Mouse (Mus musculus) kidney, postnatal 25 days (tissue): ENCODE measurements around the gene Grin2b.

Source experiments
- DNase-seq, 2 experiments: peaks; one replicate each; pipeline ENCODE4 v3.0.0; 2021; ENCODE audit warnings: mixed read lengths in 2 of 2

Gene Grin2b

DNA sequence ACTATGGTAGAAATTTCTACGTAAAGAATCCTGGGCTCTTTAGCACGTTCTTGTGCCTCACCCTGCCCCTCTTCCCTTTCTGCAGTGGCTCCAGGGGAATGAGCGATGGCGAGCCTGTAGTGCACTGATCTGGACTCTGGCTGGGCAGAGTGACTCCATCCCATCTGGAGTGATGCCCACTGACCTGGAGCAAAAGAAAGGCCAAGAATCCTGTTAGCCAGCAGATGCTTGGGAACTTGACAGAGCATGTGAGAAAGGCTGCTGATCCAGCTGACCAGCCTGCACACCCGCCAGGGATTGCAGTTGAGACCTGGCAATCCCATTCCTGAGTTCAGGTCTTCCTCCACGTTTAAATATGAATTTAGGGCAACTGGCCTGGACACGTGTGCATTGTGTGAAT lies 178.6 kb downstream of the Grin2b start:
- DNase-seq: peak; percentile 52 to 60

DNA sequence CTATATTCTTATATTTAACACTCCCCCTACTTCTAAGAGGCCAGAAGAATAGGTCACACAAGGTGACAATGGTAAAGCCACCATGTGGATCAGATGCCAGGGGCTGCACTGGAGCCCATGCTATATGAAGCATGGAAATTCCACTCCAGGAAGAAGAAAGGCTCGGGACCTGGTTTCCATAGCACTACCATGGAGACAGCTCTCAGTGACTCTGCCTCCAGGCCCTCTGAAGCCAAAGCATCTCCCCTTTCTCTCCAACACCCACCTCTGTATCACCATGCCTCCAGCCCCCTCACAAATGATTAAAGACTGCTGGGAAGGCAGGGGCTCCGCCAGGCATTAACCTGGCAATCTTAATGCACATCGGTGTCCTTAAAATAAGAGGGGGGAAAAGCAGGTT lies 179.4 kb downstream of the Grin2b start:
- no peak for DNase-seq

DNA sequence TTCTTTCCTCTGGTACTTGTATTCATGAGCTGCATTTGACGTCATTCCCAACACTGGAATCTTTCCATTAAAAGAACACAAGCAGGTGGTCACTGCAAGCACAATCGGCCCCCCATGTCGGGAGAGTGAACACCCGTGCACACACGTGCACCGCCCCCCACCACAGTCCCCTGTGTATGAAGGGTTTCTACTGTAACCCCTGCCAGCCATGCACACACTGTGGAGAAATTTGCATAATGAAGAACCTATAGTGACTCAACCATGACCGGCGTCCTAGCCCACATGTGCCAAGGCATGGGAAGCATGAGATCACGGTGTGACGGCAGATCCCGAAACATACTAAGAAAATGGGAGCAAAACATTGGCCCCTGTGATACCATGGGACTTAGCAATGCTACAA lies 179.9 kb downstream of the Grin2b start:
- DNase-seq: no peak

DNA sequence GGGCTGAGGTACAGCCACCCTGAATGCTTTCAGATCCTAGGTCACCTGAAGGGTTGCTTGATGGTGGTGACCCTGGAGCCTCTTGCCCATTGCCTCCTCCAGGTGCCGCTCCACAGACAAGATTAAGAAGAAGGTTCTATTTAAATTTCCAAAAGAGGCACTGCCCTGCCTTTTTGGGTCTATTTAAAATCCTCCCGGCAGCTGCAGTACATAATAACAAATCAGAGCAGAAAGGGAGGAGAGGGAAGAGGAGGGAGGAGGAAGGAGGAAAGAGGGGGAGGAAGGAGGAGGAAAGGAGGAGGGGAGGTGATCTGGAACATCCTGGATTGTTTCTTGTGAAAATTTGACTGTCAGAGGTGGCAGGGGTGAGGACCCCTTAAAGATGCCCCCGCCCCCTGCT lies 197.2 kb downstream of the Grin2b start:
- no peak for DNase-seq

DNA sequence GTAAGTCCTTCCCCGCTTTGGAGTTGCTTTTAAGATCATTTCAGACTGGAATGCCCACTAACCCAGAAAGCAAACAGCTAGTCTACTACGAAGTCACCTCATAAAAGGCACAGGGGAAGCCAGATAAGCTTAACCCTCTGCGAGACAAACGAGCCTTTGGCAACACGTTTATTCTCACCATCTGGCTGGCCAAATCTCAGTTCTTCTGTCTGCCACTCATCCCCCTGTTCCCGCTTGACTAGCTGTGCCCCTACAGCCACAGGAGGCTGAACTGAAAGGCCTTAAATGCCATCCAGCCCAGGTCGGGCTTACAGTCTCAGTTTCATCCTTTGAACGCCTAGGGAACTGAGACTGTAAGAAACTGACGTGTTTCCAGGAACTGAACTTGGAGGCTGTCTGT lies 200.8 kb downstream of the Grin2b start:
- DNase-seq: no peak

DNA sequence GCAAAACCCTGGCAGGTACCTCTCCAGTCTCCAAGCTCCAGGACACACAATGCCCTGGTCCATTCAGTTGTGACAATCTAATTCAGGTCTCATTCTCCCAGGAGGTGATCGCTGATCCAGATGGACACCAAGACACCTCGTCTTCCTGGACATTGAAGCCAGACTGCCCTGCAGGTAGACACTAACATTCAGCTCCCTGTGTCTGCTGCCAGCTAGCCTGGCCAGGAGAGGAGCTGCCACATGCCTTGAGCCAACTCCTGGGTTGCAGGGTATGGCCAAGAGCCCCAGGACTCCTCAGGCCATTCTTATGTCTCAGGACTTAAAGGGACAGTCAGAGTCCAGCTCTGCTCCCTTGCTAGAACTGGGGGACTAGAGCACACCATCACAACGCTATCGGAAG lies 201.8 kb downstream of the Grin2b start:
- no peak for DNase-seq

DNA sequence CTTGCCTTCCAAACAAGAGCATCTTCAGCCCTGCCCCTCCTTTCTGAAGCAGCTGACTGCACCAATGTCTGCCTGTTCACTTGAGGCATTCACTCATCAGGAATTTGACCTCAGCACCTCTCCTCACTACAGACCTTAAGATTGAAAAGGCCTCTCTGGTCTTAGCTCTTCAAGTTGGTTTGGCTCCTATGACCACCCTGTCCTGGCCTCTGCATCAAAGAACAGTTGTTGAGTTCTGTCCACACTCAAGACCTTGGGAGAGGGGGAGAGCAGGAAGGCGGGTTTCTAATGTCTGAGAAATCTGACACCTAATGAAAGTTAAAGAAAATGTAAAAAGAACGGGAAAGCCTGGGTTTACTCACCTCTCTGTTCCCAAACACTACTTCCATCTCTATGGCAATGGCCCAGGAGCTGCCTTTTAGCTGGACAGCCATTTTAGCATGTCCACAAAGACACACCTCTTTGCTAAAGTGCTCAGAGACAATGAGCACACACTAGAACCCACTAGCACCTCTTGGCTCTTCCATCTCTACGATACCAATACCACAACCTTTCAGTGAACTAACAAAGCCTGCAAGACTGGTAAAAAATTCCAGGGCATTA lies 202.5 kb downstream of the Grin2b start:
- DNase-seq: no peak

DNA sequence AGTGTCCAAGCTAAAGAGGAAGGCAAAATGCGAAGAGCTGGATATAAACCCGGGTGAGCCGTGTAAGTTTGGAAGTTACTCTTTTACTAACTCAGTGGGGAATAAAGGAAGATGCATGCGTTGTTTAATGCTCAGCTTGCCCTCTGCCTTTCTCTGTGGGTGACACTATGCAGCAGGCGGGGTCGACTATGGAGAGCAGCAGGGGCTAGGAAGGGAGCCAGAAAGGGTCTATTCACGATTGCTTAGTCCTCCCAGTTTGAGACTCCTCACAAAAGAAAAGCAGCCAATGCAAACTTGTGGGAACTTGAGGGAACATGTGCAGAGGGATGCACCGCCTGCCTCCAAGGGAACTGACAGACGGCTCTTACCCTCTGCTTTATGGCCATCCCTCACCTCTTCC lies 211.5 kb downstream of the Grin2b start:
- no peak for DNase-seq

DNA sequence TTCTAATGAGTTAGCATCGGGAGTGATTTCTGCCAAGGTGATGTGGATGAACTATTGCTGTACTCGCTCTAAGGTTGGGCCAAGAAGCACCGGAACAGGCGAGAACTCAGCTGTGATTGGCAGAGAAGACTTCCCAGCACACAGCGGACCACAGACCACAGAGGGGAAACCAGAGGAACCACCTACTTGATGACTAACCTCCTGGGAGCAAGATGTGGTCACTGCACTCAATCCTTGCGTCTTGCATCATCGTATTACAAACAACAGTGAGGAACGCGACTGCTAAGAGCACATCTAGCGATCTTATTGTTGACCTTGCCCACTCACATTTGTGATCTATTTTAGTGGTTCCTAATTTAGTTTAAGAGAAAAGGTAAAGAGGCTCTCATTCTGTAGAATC lies 213.7 kb downstream of the Grin2b start:
- DNase-seq: no peak

DNA sequence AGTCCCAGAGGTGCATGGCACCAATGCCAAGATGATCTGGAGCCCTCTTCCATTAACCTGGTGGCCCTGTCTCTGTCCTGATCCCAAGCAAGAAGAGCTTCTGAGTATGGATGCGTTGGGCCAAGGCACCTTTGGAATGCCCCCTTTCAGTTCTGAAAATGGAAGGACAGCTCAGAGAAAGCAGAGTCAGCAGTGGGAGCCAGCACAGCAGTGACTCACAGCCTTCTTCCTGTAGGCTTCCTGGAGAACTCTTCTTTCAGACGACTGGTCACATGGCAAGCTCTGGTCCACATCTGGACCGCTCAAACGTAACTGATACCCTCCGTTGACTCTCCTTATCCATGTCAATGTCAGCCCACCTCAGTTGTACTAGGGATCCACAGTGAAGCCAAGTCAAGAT lies 221.6 kb downstream of the Grin2b start:
- no peak for DNase-seq

DNA sequence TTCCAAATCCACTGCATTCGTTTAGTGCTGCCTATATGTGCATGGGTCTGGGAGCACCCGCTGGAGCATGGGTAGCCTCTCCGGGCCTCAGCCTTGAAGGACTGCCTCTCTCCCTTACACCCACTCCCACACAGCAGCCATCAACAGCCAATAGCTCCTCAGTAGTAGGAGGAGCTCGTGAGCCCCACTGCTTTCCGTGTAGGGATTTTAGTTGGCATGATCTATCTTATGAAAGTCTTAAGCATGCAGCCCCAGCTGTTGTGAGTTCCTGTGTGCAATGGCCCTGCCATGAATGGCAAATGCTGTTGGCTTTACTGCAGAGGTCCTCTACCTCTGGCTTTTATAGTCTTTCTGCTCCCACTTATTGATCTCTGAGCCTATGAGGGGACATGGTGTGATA lies 227.8 kb downstream of the Grin2b start:
- no peak for DNase-seq

DNA sequence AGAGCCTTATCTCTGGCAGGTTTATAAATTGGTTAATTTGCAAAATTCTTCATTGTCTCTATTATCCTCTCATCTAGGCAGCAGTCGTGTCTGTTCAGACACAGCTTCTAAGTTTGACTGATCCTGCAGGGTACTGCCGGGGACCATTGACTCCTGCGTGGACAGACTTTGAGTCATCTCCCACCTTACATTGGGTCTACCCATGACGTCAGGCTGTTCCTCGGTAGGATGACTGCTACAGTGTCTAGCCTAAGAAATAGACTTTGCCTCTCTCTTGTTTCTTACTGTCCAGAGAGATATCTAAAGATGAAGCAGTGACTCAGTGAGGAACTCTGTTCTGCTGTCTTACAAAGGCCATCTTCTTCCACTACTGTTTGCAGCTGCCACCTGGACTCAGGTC lies 229.0 kb downstream of the Grin2b start:
- DNase-seq: no peak

DNA sequence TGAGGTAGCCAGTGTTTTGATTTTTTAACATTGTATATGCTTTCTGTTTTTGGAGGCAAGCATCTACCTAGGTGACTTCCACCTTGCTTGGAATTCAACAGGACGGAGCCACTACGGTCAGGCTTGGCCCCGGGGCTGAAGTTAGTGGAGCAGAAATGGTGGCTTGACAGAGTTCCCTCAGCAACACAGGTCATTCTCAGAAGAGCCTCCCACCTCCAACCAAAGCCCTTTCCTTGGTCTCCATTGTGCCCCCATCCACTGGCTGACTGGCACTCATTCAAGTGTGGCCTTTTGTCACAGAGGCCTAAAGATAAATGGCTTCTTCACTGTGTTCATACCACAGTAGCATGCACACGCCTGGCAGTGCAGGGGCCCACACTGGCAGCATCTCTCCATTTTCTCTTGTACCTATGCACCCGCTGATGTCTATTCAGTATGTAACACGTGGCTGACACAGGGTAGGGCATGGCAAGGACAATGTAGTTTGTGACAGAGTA lies 230.1 kb downstream of the Grin2b start:
- no peak for DNase-seq

DNA sequence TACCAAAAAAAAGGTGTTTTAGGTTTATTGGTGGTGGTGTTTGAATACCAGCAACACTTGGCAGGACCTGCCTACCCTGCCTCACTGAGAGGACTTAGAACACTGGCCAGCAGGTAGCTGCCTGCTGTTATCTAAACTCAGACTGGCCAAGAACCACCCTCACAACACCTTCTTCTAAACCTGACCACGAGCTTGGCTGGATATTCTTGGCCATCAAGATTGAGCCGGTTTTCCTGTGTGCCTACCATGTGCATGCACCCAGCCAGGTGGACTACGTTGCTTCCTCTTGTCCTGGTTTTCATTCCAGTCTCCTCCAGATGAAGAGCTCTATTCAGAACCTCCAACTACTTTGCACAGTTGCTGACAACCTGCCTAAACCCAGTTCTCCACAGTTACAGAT lies 240.4 kb downstream of the Grin2b start:
- no peak for DNase-seq

DNA sequence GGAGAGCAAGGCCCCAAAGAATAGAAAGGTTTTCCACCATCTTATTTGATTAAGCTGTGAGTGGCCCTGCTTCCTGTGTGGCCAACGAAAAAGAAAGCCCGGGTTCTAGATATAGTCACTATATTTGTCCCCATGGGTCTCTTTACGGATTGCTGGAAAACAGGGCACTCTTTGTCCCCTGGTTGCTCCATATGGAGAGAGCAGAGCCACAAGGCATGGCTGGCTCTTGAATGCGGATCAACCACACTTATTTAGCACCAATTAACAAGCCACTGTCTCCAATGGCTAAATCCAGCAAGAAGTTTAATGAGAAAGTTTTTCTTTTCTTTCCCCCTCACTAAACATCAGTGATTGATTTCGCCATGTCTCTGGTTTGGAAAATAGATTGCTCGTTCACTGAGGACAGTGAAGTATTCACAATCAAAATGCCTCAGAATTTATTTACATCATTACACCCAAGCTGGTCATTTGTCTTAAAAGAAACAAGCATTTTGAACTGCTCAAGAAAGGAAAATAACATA lies 240.9 kb downstream of the Grin2b start:
- DNase-seq: no peak

DNA sequence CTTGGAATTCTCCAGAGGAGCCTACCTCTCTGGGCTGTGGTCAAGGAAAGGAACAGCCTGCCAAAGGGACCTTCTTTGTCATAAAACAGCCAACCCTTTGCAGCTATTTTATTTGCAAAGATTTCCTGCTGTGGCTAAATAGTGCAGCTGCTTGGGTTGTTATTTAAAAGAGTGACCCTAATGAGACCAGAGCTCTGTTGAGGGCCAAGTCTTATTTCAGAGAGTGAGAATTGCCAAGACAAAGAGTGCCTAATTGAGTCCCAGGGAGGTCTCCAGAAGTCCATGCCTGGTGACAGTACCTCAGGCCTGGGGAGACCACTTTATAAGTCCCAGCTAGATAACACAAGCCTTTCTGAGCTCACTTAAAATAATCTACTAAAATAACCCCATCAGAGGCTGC lies 255.6 kb downstream of the Grin2b start:
- no peak for DNase-seq

DNA sequence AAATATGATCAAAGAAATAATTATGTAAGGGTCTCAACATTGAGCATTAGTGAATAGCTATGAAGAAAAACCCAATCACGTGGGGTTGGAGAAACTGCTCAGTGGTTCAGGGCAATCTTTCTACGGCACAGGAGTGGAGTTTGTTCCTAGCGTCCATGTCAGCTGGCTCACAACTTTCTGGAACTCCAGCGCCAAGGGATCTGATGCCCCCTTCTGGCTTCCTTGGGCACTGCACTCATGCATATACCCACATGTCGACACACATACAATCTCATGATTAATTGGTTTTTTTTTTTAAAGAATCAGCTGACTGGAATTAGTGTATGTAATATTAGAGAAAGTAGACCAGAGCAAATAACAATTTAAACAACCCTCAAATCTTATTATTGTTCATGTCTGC lies 258.7 kb downstream of the Grin2b start:
- no peak for DNase-seq

DNA sequence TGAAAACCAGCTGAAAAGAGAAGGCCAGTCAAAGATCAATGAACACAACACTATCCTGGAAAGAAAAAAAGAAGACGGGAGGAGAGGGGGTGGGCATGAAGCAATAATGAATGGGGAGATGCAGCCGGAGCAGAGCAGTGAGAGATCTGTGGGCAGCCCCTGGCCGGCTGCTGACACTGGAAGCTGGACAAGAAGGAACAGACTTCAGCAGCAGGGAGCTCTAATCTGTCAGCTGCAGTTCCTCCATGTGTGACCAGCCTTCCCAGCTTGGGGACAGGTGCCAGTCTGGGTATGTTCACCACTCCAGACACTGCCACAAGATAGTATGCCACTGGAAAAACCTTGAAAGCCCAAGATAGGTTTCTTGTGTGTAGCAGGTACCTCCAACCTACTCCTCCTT lies 261.2 kb downstream of the Grin2b start:
- no peak for DNase-seq

DNA sequence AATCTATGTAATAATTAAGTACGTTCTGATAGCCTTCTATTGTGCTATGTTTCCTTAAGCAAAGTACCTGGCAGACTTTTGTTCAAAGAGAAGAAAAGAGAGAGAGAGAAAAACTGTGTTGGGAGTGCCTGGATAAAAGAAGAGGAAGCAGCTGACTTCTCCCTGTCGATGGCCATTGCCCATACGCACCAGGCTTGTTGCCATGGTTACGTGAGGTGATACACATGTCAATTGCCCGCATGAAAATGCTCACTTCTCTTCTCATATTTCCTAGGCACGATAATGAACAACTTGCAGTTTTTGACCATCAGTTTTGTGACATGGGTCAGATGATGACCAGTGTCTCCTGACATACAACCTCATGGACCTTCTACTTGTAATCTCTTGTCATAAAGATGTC lies 262.2 kb downstream of the Grin2b start:
- DNase-seq: no peak

DNA sequence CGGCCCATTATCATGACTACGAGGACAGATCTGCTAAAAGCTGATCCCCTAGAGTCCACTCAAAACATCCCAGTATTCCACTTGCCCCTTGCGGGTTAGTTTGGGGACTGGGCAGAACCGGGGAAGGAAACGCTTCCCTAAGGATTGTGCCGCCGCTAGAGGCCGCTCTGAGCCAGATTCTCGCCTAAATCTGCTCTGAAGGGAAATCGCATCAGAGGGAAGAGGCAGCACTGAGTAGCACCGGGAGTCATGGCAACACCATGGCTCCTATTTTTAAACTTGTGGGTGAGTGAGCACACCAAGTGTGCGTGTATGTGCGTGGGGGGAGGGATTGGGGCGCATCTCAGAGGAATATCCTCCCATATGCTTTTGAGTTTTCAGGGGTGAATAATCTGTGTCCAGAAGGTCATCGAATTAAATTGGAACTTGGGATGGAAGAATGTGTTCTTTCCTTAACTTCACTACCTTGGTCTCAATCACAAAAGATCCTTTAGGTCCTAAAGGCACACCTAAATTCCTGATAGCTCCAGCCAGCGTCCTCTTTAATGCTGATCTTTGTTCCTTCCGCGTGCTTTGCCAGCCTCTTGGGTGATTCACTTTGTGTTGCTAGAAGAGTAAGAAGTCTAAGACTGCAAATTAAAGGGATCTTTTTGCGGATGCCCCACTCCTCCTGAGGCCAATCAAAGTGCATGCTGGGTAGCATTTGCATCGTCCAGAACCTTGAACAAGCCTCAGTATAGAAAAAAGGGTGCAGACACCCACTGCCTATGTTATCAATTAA lies 265.6 kb downstream of the Grin2b start:
- peak; percentile 71 to 86 for DNase-seq

DNA sequence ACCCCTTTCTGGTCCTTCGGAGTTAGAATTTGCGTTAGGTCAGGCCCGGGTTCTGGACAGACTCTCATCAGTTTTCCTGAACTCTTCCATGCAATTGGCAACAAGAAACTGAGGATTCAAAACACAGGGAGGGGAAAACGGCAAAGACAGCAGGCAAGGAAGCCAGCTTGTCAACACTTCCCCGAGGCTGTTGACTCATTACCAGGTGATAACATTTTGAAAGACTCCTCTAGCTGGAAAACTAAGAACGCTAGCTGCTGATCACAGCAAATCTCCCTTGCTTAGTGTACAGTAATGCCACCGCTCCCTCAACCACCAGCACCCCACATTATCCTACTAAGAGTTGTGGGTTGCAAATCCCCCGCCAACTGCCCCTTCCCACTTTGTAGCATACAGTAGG lies 266.2 kb downstream of the Grin2b start:
- no peak for DNase-seq

DNA sequence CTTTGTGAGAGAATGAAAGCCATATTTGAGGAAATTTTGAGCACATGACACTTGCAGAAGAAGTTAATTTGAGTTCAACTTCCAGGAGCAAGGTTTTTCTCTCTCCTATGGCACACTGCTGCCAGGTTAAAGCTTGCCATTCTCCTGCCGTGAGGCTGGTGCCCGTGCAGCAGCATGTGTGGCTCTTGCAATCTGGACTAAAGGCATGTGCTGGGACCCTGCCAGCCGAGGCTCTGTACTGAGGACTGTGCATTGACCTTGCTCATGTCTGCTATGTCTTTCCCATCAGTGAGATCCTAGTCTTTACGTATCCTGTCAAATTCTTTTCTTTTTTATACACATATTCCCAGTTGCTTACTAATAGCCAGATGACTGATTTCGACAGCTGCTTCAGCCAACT lies 268.9 kb downstream of the Grin2b start:
- no peak for DNase-seq

DNA sequence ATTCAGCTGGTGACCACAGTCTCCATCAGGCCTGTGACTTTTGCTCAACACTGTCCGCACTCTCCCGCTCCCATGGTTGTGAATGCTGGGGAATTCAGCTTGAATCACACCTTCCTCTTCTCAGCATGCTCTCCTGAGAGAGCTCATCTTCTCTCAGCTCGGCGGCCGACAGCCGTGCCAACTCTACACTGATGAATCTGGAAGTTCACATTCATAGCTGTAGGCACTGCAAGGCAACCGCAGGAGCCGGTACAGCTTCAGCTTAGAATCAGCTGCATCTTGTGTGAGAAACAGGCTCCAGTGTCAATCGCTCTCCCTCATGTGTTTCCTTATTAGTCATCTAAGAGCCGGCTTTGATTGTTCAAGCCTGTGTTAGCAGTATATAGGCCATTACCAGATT lies 272.9 kb downstream of the Grin2b start:
- DNase-seq: no peak

DNA sequence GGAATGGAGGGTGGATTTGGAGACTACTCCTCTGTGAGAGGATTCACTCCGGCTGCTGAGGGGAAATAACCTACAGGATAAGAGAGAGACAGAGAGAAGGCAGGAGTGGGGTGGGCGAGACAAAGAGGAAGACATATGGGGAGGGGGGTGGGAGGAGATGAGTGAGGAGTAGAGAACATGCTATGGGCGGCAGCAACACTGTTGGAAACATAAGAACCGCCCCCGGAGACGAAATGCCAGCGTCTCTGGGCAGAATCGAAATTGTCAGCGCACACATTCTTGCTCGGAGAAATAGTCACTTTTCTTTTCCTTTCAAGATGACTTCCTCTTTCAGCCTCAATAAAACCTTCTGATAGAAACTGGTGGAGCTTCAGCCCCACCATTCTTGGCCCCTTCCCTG lies 274.1 kb downstream of the Grin2b start:
- no peak for DNase-seq

DNA sequence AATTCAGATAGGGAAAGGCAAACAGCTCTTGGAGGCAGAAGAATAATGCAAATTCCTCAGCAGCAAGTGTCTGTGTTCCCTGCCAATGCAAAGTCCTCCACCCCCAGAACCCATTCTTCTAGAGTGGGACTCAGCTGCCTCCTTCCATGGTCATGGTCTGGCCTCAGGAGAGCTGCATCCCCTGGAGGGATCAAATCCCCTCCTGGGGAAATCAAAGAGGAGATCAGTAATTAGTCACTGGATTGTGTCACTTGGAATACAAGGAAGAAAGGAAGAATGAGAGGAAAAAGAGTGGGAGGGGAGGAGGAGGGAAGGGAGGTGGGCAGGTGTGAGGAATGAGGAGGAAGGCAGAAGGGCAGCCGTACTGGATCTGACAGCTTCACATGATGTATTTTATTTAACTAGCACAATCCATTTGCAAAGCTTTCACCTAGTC lies 278.5 kb downstream of the Grin2b start:
- no peak for DNase-seq
